Mouse (Mus musculus) cerebellum, adult 2 months (tissue): ENCODE data around the gene Rab1b. TPM values are rescaled to one million over a fixed set of nuclear protein-coding genes. Genes with fewer than 3 reads are reported as not detected.

ENCODE experiments used
- DNase-seq, 2 experiments: peaks; one replicate each; pipeline ENCODE4 v3.0.0; 2021
- H3K27ac ChIP-seq: fragments of 200-500 bp; 2 replicates; pipeline ENCODE4 v1.5.1; 2012; ENCODE audit warnings: low read length, control low read depth, inconsistent platforms; ENCODE audit not compliant: insufficient read depth
- H3K27me3 ChIP-seq: fragments of 200-500 bp; 2 replicates; pipeline ENCODE4 v1.6.1; 2012; ENCODE audit warnings: inconsistent platforms, mild to moderate bottlenecking, low read length, moderate library complexity; ENCODE audit not compliant: control insufficient read depth, insufficient read depth
- H3K4me1 ChIP-seq: fragments of 200-500 bp; 2 replicates; pipeline ENCODE4 v1.6.1; 2011; ENCODE audit warnings: low read length; ENCODE audit not compliant: control insufficient read depth, insufficient read depth
- H3K4me3 ChIP-seq: fragments of 200-500 bp; replicated peaks from 2 replicates; pipeline ENCODE3; 2011; ENCODE audit warnings: mild to moderate bottlenecking, low read depth, low read length, control low read depth; ENCODE audit not compliant: insufficient read depth
- CTCF ChIP-seq: fragments of 200-500 bp; IDR thresholded peaks from 2 replicates; pipeline ENCODE4 v1.5.1; 2011; ENCODE audit warnings: low read depth, mild to moderate bottlenecking, control low read depth, low read length, moderate library complexity, borderline replicate concordance; ENCODE audit not compliant: insufficient read depth
- POLR2A ChIP-seq: fragments of 200-500 bp; IDR thresholded peaks from 2 replicates; pipeline ENCODE4 v1.6.1; 2011; ENCODE audit warnings: low read length, control low read depth, borderline replicate concordance; ENCODE audit not compliant: insufficient read depth
- WGBS: fragments of 180-500 bp; shearing (Covaris S2); methylation state at CpG from one replicate; pipeline ENCODE4 v1.1.7; 2018; 5-methylcytosine and 5-hydroxymethylcytosine counted together
- polyA plus RNA-seq: library from polyadenylated mRNA; depleted of rRNA; stranded (reverse); fragments of >200 nt; gene quantifications from 2 replicates; pipeline ENCODE4 v1.2.3, GENCODE M21; 2012; rRNA removed

Rab1b gene
- polyA plus RNA-seq, 1 experiment: 191 TPM

DNA sequence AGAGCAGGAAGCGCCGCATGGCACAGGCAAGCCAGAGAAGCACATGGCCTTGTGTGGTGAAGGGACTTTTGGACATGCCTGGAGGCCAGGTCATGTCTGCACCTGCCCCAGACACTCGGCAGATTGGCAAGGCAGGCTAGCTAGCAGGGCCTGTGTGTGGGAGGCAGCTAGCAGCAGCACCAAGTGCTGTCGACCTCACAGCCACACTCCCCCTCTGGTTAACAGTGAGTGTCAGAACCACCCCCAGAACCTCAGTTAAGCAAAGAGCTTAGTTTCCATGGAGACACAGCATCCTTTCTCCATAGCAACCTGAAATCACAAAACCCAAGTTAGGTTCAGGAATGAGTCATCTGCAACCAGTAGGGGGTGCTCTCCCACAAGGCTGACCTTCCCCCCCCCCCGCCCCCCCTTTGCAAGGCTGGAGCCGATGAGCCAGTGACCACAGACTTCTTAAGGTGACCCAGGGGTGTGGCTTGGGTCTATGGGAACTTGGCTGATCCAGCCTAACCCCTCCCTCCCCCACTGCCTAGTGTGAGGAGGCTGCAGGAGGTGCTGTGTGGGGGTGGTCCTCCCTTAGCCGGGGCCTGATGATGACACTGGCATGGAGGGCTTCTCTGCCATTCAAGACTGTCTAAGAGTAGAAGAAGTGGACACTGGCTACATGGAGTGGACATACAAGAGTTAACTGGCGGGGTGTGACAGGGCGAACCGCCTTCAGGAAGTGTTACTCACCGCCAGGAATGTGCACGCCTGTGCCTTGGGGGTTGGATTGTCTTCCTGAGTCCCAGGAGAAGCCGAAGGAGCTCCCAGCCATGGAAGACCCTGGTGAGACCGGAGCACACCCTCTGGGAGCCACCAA is 56.6 kb downstream of the Rab1b start, which contains the start of gene Rin1:
TSS of gene Rin1 (plus strand) at position 435 of the 859 bp plus-strand sequence.
- Histone ChIP-seq H3K27ac (no peak within 1 kb of the TSS), H3K4me1 (peaks cover 40% of the 10 kb centered on the region), H3K4me3 (no peak within 1 kb of the TSS), H3K27me3 (no peaks in the 10 kb centered on the region)
- DNase-seq: peak in 1 of 2 experiments; percentile 42
- TF ChIP-seq CTCF (peak; percentile 39; the same call in 1 of the 2 replicates), POLR2A (no peak)
- WGBS: 32% methylated on average over 14 of the region's 14 CpGs

DNA sequence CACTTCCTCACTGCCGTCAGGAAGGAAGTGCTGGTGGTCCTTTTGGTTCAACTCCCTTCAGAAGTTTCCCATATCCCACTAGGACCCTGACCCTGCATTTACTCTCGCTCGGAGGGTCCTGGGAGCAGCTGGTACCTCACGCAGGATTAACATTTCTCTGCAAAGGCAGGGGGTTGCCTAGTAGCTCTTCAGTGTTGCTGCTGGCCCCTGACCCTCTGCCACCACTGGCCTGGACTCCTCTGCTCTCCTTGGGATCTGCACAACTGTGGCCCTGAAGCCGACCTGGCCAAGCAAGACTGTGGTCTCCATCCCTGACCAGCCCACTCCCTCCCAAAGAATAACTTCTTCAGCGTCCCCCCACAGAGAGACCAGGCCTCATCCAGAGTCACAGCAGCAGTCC is 57.5 kb downstream of the Rab1b start:
- H3K27me3 ChIP-seq: no peaks in the 10 kb centered on the region
- H3K27ac ChIP-seq: no peak overlapping the region
- H3K4me1 ChIP-seq: peaks cover 40% of the 10 kb centered on the region
- DNase-seq: no peak
- no peak for TF ChIP-seq POLR2A
- no peak for TF ChIP-seq CTCF
- no peak overlapping the region for H3K4me3 ChIP-seq
- 78% methylated on average over 6 of the region's 6 CpGs for WGBS

Other genes with a start within 250 kb of the Rab1b start
- 1.7 and 2.0 TPM in 2 replicates for gene Actn3, start 229.2 kb downstream of the Rab1b start, polyA plus RNA-seq
- gene Zdhhc24, start 228.4 kb downstream of the Rab1b start, polyA plus RNA-seq: 36.2 and 37.0 TPM in 2 replicates
- 17.6 and 19.2 TPM in 2 replicates for gene Bbs1, start 200.4 kb downstream of the Rab1b start, polyA plus RNA-seq
- 61.0 and 61.2 TPM in 2 replicates for gene Dpp3, start 178.8 kb downstream of the Rab1b start, polyA plus RNA-seq
- 22.5 and 22.6 TPM in 2 replicates for gene Peli3, start 163.9 kb downstream of the Rab1b start, polyA plus RNA-seq
- gene Mrpl11, start 144.9 kb downstream of the Rab1b start, polyA plus RNA-seq: 68.5 and 74.2 TPM in 2 replicates
- 2.5 and 2.9 TPM in 2 replicates for gene Npas4, start 116.8 kb downstream of the Rab1b start, polyA plus RNA-seq
- 23.8 and 24.0 TPM in 2 replicates for gene Slc29a2, start 83.2 kb downstream of the Rab1b start, polyA plus RNA-seq
- 104 and 108 TPM in 2 replicates for gene B4gat1, start 68.2 kb downstream of the Rab1b start, polyA plus RNA-seq
- gene AC124502.3, start 68.2 kb downstream of the Rab1b start, polyA plus RNA-seq: 5.0 and 5.7 TPM in 2 replicates
- 17.6 and 20.8 TPM in 2 replicates for gene Brms1, start 65.7 kb downstream of the Rab1b start, polyA plus RNA-seq
- 2.8 and 3.7 TPM in 2 replicates for gene Rin1, start 56.6 kb downstream of the Rab1b start, polyA plus RNA-seq
- 4.5 and 4.9 TPM in 2 replicates for gene Cd248, start 39.0 kb downstream of the Rab1b start, polyA plus RNA-seq
- gene Tmem151a, start 21.5 kb downstream of the Rab1b start, polyA plus RNA-seq: 84.0 and 102 TPM in 2 replicates
- gene Yif1a, start 18.5 kb downstream of the Rab1b start, polyA plus RNA-seq: 98.4 and 103 TPM in 2 replicates
- gene Cnih2, start 8.6 kb downstream of the Rab1b start, polyA plus RNA-seq: 89.3 and 90.3 TPM in 2 replicates
- 318 and 338 TPM in 2 replicates for gene Klc2, start 11.5 kb upstream of the Rab1b start, polyA plus RNA-seq
- 26.7 and 28.0 TPM in 2 replicates for gene Pacs1, start 166.0 kb upstream of the Rab1b start, polyA plus RNA-seq
- 175 and 181 TPM in 2 replicates for gene Sf3b2, start 188.4 kb upstream of the Rab1b start, polyA plus RNA-seq
- gene Gal3st3, start 191.3 kb upstream of the Rab1b start, polyA plus RNA-seq: 49.2 and 55.9 TPM in 2 replicates
- not detected in 2 replicates for gene Catsper1, start 228.7 kb upstream of the Rab1b start, polyA plus RNA-seq
- 15.4 and 19.0 TPM in 2 replicates for gene Cst6, start 242.5 kb upstream of the Rab1b start, polyA plus RNA-seq